ENCODE assay signal across 17 mouse cellular contexts in the genomic region with DNA sequence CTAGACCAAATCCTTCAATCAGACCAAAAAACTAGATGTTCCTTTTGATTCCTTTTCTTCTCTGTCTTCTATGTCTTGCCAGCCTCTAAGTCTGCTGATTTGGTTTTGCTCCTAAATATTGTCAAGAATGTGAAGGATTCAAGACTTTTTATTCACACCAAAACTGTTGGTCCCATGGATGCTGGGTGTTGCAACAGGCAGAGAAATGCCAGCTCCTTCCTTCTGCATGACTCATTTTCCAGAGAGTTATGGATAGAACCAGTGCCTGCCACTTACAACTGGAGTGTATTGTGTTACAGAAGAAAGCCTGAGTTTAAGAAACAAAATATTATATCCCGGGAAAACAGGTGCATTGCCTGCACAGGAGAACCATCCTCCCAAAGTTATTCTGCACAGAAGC.
"Had no signal": no experiment of that assay in that cellular context is flagged by ENCODE, and none has a peak within 500 bp of the region (broad histone marks: within the 10 kb centered on the region; RNA-seq: fewer than 3 reads in every experiment).

No protein-coding gene starts in this region.

- H3K27me3 ChIP-seq: kidney, embryonic 15.5 days; limb, embryonic 12.5 days; limb, embryonic 15.5 days; neural tube, embryonic 13.5 days had no signal

- H3K9me3 ChIP-seq: kidney, embryonic 15.5 days; limb, embryonic 12.5 days; limb, embryonic 15.5 days; neural tube, embryonic 13.5 days had no signal

- H3K4me3 ChIP-seq: kidney, embryonic 15.5 days; limb, embryonic 12.5 days; limb, embryonic 15.5 days; neural tube, embryonic 13.5 days had no signal

- DNase-seq: kidney, adult 8-10 months; kidney, postnatal 10 days; kidney, postnatal 36 days; left cerebral cortex, postnatal 4 days; liver, postnatal 0 days; lung, embryonic 14.5 days; lung, postnatal 14 days; lung, postnatal 4 days; midbrain, embryonic 14.5 days; retina, postnatal 1 day; thymus, adult 18-20 months; thymus, postnatal 36 days had no signal

- H3K27ac ChIP-seq: kidney, embryonic 15.5 days; limb, embryonic 12.5 days; limb, embryonic 15.5 days; liver, embryonic 14.5 days; neural tube, embryonic 13.5 days had no signal

- H3K36me3 ChIP-seq: kidney, embryonic 15.5 days; limb, embryonic 12.5 days; limb, embryonic 15.5 days; neural tube, embryonic 13.5 days had no signal
